7 mouse cellular contexts compared by ENCODE assay signal in the genomic region with DNA sequence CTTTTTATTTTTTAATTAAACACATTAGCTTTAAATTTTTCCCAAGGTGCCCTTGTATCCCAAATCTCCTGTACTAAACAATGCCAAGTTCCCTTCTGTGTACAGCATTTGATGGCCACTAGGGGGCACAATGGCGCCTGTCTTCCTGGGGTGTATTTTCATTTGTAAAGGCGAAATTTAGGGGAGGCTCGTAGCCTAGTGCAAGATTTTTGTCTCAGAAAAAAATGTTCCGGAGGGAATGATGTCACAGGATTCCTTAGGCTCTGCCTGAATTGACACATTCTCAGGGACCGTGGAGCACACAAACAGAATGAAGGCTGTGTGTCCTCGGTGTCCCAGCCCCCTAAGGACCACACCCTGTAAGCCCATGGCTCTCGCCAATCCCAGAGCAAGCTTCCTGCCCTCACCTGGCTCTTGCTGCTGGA.
A peak's percentile ranks its signal among the peaks of the same experiment; 100 is the strongest.
DNase-seq lines count a peak whose midpoint lies in the region; ATAC-seq lines count a peak whose summit lies in the region.

No protein-coding gene starts in this region.

- H3K27ac ChIP-seq in hindbrain, embryonic 12.5 days, result 0 out of 2 replicates have a peak overlapping the region, but pooled peaks have one; percentile 4
- peak overlapping the region; percentile 34 for H3K27ac ChIP-seq in lung, embryonic 16.5 days (ENCODE audit: low read length)

- H3K4me2 ChIP-seq in hindbrain, embryonic 12.5 days (replicated peaks), result no peak overlapping the region
- peak overlapping the region; percentile 45 for H3K4me2 ChIP-seq in lung, embryonic 16.5 days (ENCODE audit: low read depth, low read length)

- no peak overlapping the region for H3K9ac ChIP-seq in hindbrain, embryonic 12.5 days
- peak overlapping the region; percentile 40 for H3K9ac ChIP-seq in lung, embryonic 16.5 days (ENCODE audit: low read length)

- 45% methylated on average over 7 of the region's 7 CpGs for WGBS in hindbrain, embryonic 12.5 days
- 15% methylated on average over 7 of the region's 7 CpGs for WGBS in lung, embryonic 16.5 days

- no peak overlapping the region for H3K4me3 ChIP-seq in hindbrain, embryonic 12.5 days
- peak overlapping the region; percentile 24 for H3K4me3 ChIP-seq in lung, embryonic 16.5 days (ENCODE audit: low read length)

- peak; percentile 6; the same call in 1 of the 2 replicates for ATAC-seq in hindbrain, embryonic 12.5 days (ENCODE audit: low FRiP score)
- peak; percentile 60; the same call in 1 of the 2 replicates for ATAC-seq in lung, embryonic 16.5 days (ENCODE audit: low read depth)

- peak; percentile 85 for DNase-seq in ZHBTc4 (ENCODE audit: low read depth, low spot score)
- peak; percentile 84 for DNase-seq in cerebellum, adult 9-10 months
- peak; percentile 46 to 64 for DNase-seq in frontal cortex, postnatal 10 days (ENCODE audit: low spot score in 2 of 2)
- DNase-seq in layer of hippocampus, postnatal 10 days (ENCODE audit: low spot score in 2 of 2), result peak; percentile 75 to 83
- peak; percentile 62 for DNase-seq in right cerebral cortex, adult 18-20 months

- H3K4me1 ChIP-seq in hindbrain, embryonic 12.5 days, result no peaks in the 10 kb centered on the region; the same call in 1 of the 2 replicates
- H3K4me1 ChIP-seq in lung, embryonic 16.5 days (replicated peaks; ENCODE audit: control insufficient read depth, insufficient read depth, low read length), result no peaks in the 10 kb centered on the region; the same call in none of the 2 replicates

- H3K9me3 ChIP-seq in hindbrain, embryonic 12.5 days (replicated peaks), result no peaks in the 10 kb centered on the region
- no peaks in the 10 kb centered on the region for H3K9me3 ChIP-seq in lung, embryonic 16.5 days (ENCODE audit: control insufficient read depth, low read length)

- H3K27me3 ChIP-seq in hindbrain, embryonic 12.5 days, result no peaks in the 10 kb centered on the region
- H3K27me3 ChIP-seq in lung, embryonic 16.5 days (ENCODE audit: control insufficient read depth, insufficient read depth, low read depth, low read length), result no peaks in the 10 kb centered on the region

- H3K36me3 ChIP-seq in hindbrain, embryonic 12.5 days, result no peaks in the 10 kb centered on the region
- no peaks in the 10 kb centered on the region for H3K36me3 ChIP-seq in lung, embryonic 16.5 days (ENCODE audit: control insufficient read depth, insufficient read depth, low read length)
